ENCODE assay signal across 17 mouse cellular contexts in the genomic region with DNA sequence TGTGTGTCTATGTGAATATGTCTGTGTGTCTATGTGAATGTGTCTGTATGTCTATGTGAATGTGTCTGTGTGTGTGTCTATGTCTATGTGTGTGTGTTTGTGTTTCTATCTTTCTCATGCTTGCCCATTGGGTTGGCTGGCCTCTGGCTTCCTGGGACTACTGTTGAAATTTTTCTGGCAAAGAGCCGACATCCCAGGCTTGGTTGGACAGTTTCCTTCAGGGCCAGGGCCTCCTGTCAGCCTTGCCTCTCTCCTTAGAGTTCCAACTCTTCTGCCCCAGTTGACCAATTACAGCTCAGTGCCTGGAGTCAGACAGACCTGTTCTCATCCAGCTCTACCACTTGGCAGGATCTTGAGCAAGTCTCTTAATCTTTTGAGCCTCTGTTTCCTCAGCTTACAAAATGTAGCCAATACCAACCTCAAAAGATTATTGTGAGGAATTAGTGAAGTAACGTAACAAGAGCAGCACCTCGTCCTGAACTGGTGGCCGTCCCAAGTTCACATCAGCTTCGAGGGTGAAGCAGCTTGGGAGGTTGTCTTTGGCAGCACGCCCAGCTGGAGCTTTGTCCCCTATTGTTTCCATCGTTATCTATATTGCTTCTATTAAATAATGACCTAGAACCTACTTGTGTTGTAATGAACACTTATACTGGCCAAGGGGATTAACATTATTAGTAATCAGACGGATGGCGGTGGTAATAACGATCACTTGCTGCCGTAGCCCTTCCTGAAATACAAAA. TPM values are rescaled to one million over a fixed set of nuclear protein-coding genes. Genes with fewer than 3 reads are reported as not detected.
DNase-seq lines count a peak whose midpoint lies in the region; ATAC-seq and TF ChIP-seq lines count a peak whose summit lies in the region.
"Had no signal": no experiment of that assay in that cellular context is flagged by ENCODE, and none has a peak within 500 bp of the region (broad histone marks: within the 10 kb centered on the region; RNA-seq: fewer than 3 reads in every experiment).

No protein-coding gene starts in this region.

- H3K4me3 ChIP-seq in embryonic facial prominence, embryonic 14.5 days (ENCODE audit: low read depth, low read length): no peak overlapping the region
- no peak overlapping the region for H3K4me3 ChIP-seq in embryonic facial prominence, embryonic 10.5 days
- H3K4me3 ChIP-seq in liver, adult 2 months (ENCODE audit: insufficient read depth, low read depth, low read length): no peak overlapping the region
- H3K4me3 ChIP-seq in liver, embryonic 11.5 days (ENCODE audit: low read depth, low read length): no peak overlapping the region
- no peak overlapping the region for H3K4me3 ChIP-seq in brown adipose tissue, adult 24 weeks (ENCODE audit: insufficient read depth, low read depth, low read length)
- H3K4me3 ChIP-seq: lung, embryonic 15.5 days; midbrain, embryonic 10.5 days; neural tube, embryonic 12.5 days had no signal

- ATAC-seq in embryonic facial prominence, embryonic 14.5 days (ENCODE audit: low read depth): 0 out of 2 replicates have a peak, but pooled peaks have one; percentile 41
- ATAC-seq in liver, embryonic 11.5 days (replicated peaks; ENCODE audit: low FRiP score): no peak
- ATAC-seq: forebrain, embryonic 16.5 days; hindbrain, postnatal 0 days had no signal

- H3K27me3 ChIP-seq in embryonic facial prominence, embryonic 14.5 days (replicated peaks; ENCODE audit: control insufficient read depth, insufficient read depth, low read length): peaks cover 4% of the 10 kb centered on the region; the same call in 1 of the 2 replicates
- H3K27me3 ChIP-seq in embryonic facial prominence, embryonic 10.5 days (replicated peaks; ENCODE audit: low read depth, poor library complexity, severe bottlenecking): peaks cover 38% of the 10 kb centered on the region
- H3K27me3 ChIP-seq in liver, adult 2 months (ENCODE audit: control insufficient read depth, insufficient read depth, low read length): no peaks in the 10 kb centered on the region
- H3K27me3 ChIP-seq in liver, embryonic 11.5 days (replicated peaks; ENCODE audit: control insufficient read depth, insufficient read depth, low read length): peaks cover 15% of the 10 kb centered on the region

- no peak overlapping the region for H3K27ac ChIP-seq in embryonic facial prominence, embryonic 14.5 days (replicated peaks; ENCODE audit: low read depth, low read length)
- H3K27ac ChIP-seq in embryonic facial prominence, embryonic 10.5 days (replicated peaks): no peak overlapping the region
- no peak overlapping the region for H3K27ac ChIP-seq in liver, adult 2 months (replicated peaks; ENCODE audit: insufficient read depth, low read depth, low read length)
- H3K27ac ChIP-seq in liver, embryonic 11.5 days (ENCODE audit: low read depth, low read length): no peak overlapping the region
- H3K27ac ChIP-seq in brown adipose tissue, adult 24 weeks (replicated peaks; ENCODE audit: low read depth, low read length): peak overlapping the region; percentile 26; the same call in 1 of the 2 replicates
- H3K27ac ChIP-seq: hindbrain, postnatal 0 days; lung, embryonic 15.5 days; midbrain, embryonic 10.5 days; neural tube, embryonic 12.5 days had no signal

- WGBS in embryonic facial prominence, embryonic 14.5 days: 67% methylated on average over 11 of the region's 11 CpGs
- WGBS in embryonic facial prominence, embryonic 10.5 days: 84% methylated on average over 11 of the region's 11 CpGs
- WGBS in liver, adult 2 months: 46% methylated on average over 11 of the region's 11 CpGs
- WGBS in liver, embryonic 11.5 days: 78% methylated on average over 11 of the region's 11 CpGs

- TF ChIP-seq CTCF in liver, adult 2 months (IDR thresholded peaks at IDR 0.05; ENCODE audit: low read depth, low read length): no peak

- no peak overlapping the region for H3K9ac ChIP-seq in embryonic facial prominence, embryonic 14.5 days (ENCODE audit: low read depth, low read length)
- H3K9ac ChIP-seq in liver, adult 2 months (ENCODE audit: low read depth, low read length): no peak overlapping the region
- H3K9ac ChIP-seq in liver, embryonic 11.5 days (ENCODE audit: low read depth, low read length): no peak overlapping the region
- H3K9ac ChIP-seq: lung, embryonic 15.5 days; neural tube, embryonic 12.5 days had no signal

- H3K4me2 ChIP-seq in embryonic facial prominence, embryonic 14.5 days (ENCODE audit: low read depth, low read length): no peak overlapping the region
- H3K4me2 ChIP-seq in liver, embryonic 11.5 days: no peak overlapping the region
- H3K4me2 ChIP-seq: lung, embryonic 15.5 days; neural tube, embryonic 12.5 days had no signal

- no peak for TF ChIP-seq POLR2A in liver, adult 2 months (IDR thresholded peaks at IDR 0.05; ENCODE audit: extremely low read depth, insufficient read depth, low read length)

- no peak for DNase-seq in embryonic facial prominence, embryonic 14.5 days (ENCODE audit: low spot score)
- no peak for DNase-seq in embryonic facial prominence, embryonic 10.5 days (ENCODE audit: low spot score)
- peak; percentile 67 for DNase-seq in liver, adult 2 months (ENCODE audit: extremely low read depth, low read depth, low spot score)
- no peak for DNase-seq in liver, embryonic 11.5 days (ENCODE audit: low spot score)
- DNase-seq in lung, postnatal 25 days (ENCODE audit: low spot score): peak; percentile 14
- no peak for DNase-seq in layer of hippocampus, postnatal 14 days (ENCODE audit: low spot score in 2 of 2)
- DNase-seq: kidney, adult 8-10 months; kidney, postnatal 25 days; layer of hippocampus, adult 9-11 months; liver; thymus, postnatal 14 days had no signal

- no peaks in the 10 kb centered on the region for H3K9me3 ChIP-seq in embryonic facial prominence, embryonic 14.5 days (ENCODE audit: control insufficient read depth, low read length)
- H3K9me3 ChIP-seq in embryonic facial prominence, embryonic 10.5 days: no peaks in the 10 kb centered on the region
- no peaks in the 10 kb centered on the region for H3K9me3 ChIP-seq in liver, embryonic 11.5 days (ENCODE audit: control insufficient read depth, low read length)
- H3K9me3 ChIP-seq: lung, embryonic 15.5 days; midbrain, embryonic 10.5 days; neural tube, embryonic 12.5 days had no signal

- H3K4me1 ChIP-seq in embryonic facial prominence, embryonic 14.5 days (ENCODE audit: control insufficient read depth, insufficient read depth, low read length): no peaks in the 10 kb centered on the region
- H3K4me1 ChIP-seq in embryonic facial prominence, embryonic 10.5 days: peaks cover 14% of the 10 kb centered on the region
- peaks cover 8% of the 10 kb centered on the region; the same call in 1 of the 2 replicates for H3K4me1 ChIP-seq in liver, adult 2 months (ENCODE audit: control insufficient read depth, insufficient read depth, low read length)
- no peaks in the 10 kb centered on the region for H3K4me1 ChIP-seq in liver, embryonic 11.5 days (replicated peaks; ENCODE audit: control insufficient read depth, insufficient read depth, low read length)
- peaks cover 3% of the 10 kb centered on the region for H3K4me1 ChIP-seq in brown adipose tissue, adult 24 weeks (ENCODE audit: control insufficient read depth, insufficient read depth, insufficient read length, low read length)
- H3K4me1 ChIP-seq: lung, embryonic 15.5 days had no signal

- H3K79me2 ChIP-seq in liver, adult 2 months (ENCODE audit: control insufficient read depth, insufficient read depth, low read length): no peaks in the 10 kb centered on the region

- no peaks in the 10 kb centered on the region for H3K36me3 ChIP-seq in embryonic facial prominence, embryonic 14.5 days (ENCODE audit: control insufficient read depth, insufficient read depth, low read length)
- no peaks in the 10 kb centered on the region for H3K36me3 ChIP-seq in embryonic facial prominence, embryonic 10.5 days (replicated peaks)
- no peaks in the 10 kb centered on the region for H3K36me3 ChIP-seq in liver, adult 2 months (ENCODE audit: control insufficient read depth, insufficient read depth, low read length)
- H3K36me3 ChIP-seq in liver, embryonic 11.5 days (ENCODE audit: control insufficient read depth, insufficient read depth, low read length): no peaks in the 10 kb centered on the region
- H3K36me3 ChIP-seq: lung, embryonic 15.5 days; midbrain, embryonic 10.5 days; neural tube, embryonic 12.5 days had no signal

RNA-seq across cellular contexts. Expression of gene Etv3, which starts 28.2 kb away (rescaled TPM):
- polyA plus RNA-seq in embryonic facial prominence, embryonic 14.5 days (2014; fragmentation: Nextera tagmentation; extraction: Ambion mirVana): 10.4 and 10.8 TPM in 2 replicates
- polyA plus RNA-seq in embryonic facial prominence, embryonic 10.5 days (2016; fragmentation: Nextera tagmentation; extraction: Ambion mirVana): 11.9 and 14.0 TPM in 2 replicates
- 7.0 and 7.9 TPM in 2 replicates for total RNA-seq in liver, adult 2 months (2014; rRNA removed)
- polyA plus RNA-seq in liver, adult 2 months (2012; rRNA removed): 4.4 and 5.3 TPM in 2 replicates
- 6.2 and 7.3 TPM in 2 replicates for polyA plus RNA-seq in liver, embryonic 11.5 days (2014; fragmentation: Nextera tagmentation; extraction: Ambion mirVana)
- polyA plus RNA-seq in brown adipose tissue, adult 24 weeks (2012; ENCODE audit: insufficient read depth, insufficient read length, missing spikeins): 11.4 and 15.8 TPM in 2 replicates
- total RNA-seq in layer of hippocampus, postnatal 14 days (2021): 10 to 100 TPM; 18.0 to 18.2 TPM

Comparison
In these comparisons a context has a peak if more than half of its experiments do, and no peak if none do; other contexts are left out.
1. DNase-seq: peak in liver, adult 2 months (single experiment) and lung, postnatal 25 days (single experiment); none in embryonic facial prominence, embryonic 14.5 days (single experiment), embryonic facial prominence, embryonic 10.5 days (single experiment), liver, embryonic 11.5 days (single experiment) and layer of hippocampus, postnatal 14 days (0 of 2).